Mouse (Mus musculus): Measurements from ENCODE around the gene Smim17. TPM values are rescaled to one million over a fixed set of nuclear protein-coding genes. Genes with fewer than 3 reads are reported as not detected.

Smim17 gene
- polyA plus RNA-seq, 1 experiment from 2014 or later, result 0.36 TPM

DNA sequence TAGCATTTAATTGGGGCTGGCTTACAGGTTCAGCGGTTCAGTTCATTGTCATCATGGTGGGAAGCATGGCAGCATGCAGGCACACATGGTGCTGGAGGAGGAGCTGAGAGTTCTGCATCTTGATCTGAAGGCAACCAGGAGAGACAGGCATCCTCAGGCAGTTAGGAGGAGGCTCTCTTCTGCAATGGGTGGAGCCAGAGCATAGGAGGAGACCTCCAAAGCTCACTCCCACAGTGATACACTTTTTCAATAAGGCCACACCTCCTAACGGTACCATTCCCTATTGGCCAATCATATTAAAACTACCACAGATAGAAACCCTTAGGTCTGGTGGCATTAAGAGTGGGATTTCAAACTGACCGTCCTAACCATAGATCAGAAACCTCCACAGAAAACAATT, 29.1 kb upstream of the Smim17 start:
- POLR2A ChIA-PET, result no interaction called here
- no peaks in the 10 kb centered on the region for H3K27me3 ChIP-seq
- DNase-seq (ENCODE audit: low read depth, low spot score), result no peak
- CTCF ChIA-PET, result no interaction called here
- no peak for ATAC-seq
- no peak for TF ChIP-seq CTCF (IDR thresholded peaks at IDR 0.05)
- in situ Hi-C loops (cut with MboI; ENCODE audit: low pct_unique_long_range_greater_than_20kb), result no loop called here

- in situ Hi-C loops (cut with MboI; ENCODE audit: low pct_unique_long_range_greater_than_20kb), result no loop called here
- H3K27me3 ChIP-seq, result no peaks in the 10 kb centered on the region
- ChIA-PET CTCF (no interaction called here), POLR2A (no interaction called here)
- ATAC-seq (no peak), DNase-seq (ENCODE audit: low read depth, low spot score) (no peak)
- no peak for TF ChIP-seq CTCF (IDR thresholded peaks at IDR 0.05)
These were observed 25.5 kb upstream of the Smim17 start for GRCm38 (mm10) chr7:6372993-6373392.

GRCm38 (mm10) chr7:6378441-6378840, 20.1 kb upstream of the Smim17 start:
- in situ Hi-C loops (cut with MboI; ENCODE audit: low pct_unique_long_range_greater_than_20kb), result no loop called here
- CTCF ChIA-PET, result interaction anchor here (1.5 kb wide), 1 partner anchor 19 kb away, joined by 5 read pairs; no protein-coding TSS in a partner anchor
- TF ChIP-seq CTCF (IDR thresholded peaks at IDR 0.05), result no peak
- POLR2A ChIA-PET, result no interaction called here
- ATAC-seq, result no peak
- H3K27me3 ChIP-seq, result no peaks in the 10 kb centered on the region
- no peak for DNase-seq (ENCODE audit: low read depth, low spot score)

- ATAC-seq (no peak), DNase-seq (ENCODE audit: low read depth, low spot score) (no peak)
- in situ Hi-C loops (cut with MboI; ENCODE audit: low pct_unique_long_range_greater_than_20kb), result no loop called here
- ChIA-PET POLR2A (no interaction called here), CTCF (interaction anchor here (1.6 kb wide), 1 partner anchor 22 kb away, joined by 3 read pairs; no protein-coding TSS in a partner anchor)
- no peaks in the 10 kb centered on the region for H3K27me3 ChIP-seq
- peak; percentile 55 for TF ChIP-seq CTCF (IDR thresholded peaks at IDR 0.05)
These were observed 17.1 kb upstream of the Smim17 start for GRCm38 (mm10) chr7:6381431-6381830.

- CTCF ChIA-PET, result no interaction called here
- no peaks in the 10 kb centered on the region for H3K27me3 ChIP-seq
- POLR2A ChIA-PET, result no interaction called here
- ATAC-seq, result peak; percentile 97
- DNase-seq (ENCODE audit: low read depth, low spot score), result peak; percentile 77
- TF ChIP-seq CTCF (IDR thresholded peaks at IDR 0.05), result no peak
- in situ Hi-C loops (cut with MboI; ENCODE audit: low pct_unique_long_range_greater_than_20kb), result no loop called here
These were observed 15.5 kb upstream of the Smim17 start, which contains the start of gene Zfp28 for GRCm38 (mm10) chr7:6383044-6383455. Zfp28 (plus strand) TSS chr7:6383295.

- POLR2A ChIA-PET, result no interaction called here
- CTCF ChIA-PET, result interaction anchor here (0.7 kb wide), 1 partner anchor 25 kb away, joined by 3 read pairs; no protein-coding TSS in a partner anchor
- no peaks in the 10 kb centered on the region for H3K27me3 ChIP-seq
- DNase-seq (ENCODE audit: low read depth, low spot score) (no peak), ATAC-seq (no peak)
- TF ChIP-seq CTCF (IDR thresholded peaks at IDR 0.05), result no peak
- in situ Hi-C loops (cut with MboI; ENCODE audit: low pct_unique_long_range_greater_than_20kb), result no loop called here
These were observed 14.5 kb upstream of the Smim17 start for GRCm38 (mm10) chr7:6384011-6384410.

- H3K27me3 ChIP-seq, result no peaks in the 10 kb centered on the region
These were observed 11.5 kb upstream of the Smim17 start for GRCm38 (mm10) chr7:6386995-6387394.

DNA sequence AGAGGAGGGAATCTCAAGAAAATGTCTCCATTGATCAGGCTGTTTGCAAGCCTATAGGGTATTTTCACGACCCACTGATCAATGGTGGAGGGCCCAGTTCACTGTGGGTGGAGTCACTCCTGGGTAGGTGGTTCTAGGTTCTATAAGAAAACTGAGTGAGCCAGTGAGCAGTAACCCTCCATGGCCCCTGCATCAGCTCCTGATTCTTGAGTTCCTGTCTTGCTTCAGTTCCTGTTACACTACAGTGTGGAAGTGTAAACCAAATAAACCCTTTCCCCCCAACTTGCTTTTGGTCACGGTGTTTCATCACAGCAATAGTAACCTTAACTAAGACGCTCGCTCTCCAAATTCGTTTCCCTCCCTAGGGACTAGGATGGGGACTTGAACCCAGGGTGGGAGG, 9.5 kb upstream of the Smim17 start:
- POLR2A ChIA-PET, result no interaction called here
- no peak for TF ChIP-seq CTCF (IDR thresholded peaks at IDR 0.05)
- ATAC-seq, result no peak
- in situ Hi-C loops (cut with MboI; ENCODE audit: low pct_unique_long_range_greater_than_20kb), result no loop called here
- CTCF ChIA-PET, result no interaction called here
- no peak for DNase-seq (ENCODE audit: low read depth, low spot score)
- no peaks in the 10 kb centered on the region for H3K27me3 ChIP-seq

More at GRCm38 (mm10) chr7:6386995-6387394, 11.5 kb upstream of the Smim17 start:
- ChIA-PET POLR2A (no interaction called here), CTCF (no interaction called here)
- no peak for TF ChIP-seq CTCF (IDR thresholded peaks at IDR 0.05)
- DNase-seq (ENCODE audit: low read depth, low spot score) (no peak), ATAC-seq (no peak)
- in situ Hi-C loops (cut with MboI; ENCODE audit: low pct_unique_long_range_greater_than_20kb), result no loop called here

DNA sequence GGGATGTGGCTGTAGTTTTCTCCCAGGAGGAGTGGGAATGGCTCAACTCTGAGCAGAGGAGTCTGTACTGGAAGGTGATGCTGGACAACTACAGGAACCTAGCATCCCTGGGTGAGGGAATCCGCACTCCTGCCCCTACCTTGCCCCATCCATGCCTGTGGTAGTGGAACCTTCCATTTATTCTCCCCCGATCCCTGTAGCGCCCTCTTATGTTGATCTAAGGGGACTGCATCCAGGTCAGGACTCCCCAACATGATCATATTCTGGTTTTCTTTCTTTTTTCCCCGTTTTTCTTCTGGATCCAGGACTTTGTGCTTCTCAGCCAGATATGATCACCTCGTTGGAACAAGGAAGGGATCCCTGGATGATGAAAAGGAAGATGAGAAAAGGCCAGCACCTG, 9.1 kb upstream of the Smim17 start:
- ChIA-PET POLR2A (no interaction called here), CTCF (no interaction called here)
- in situ Hi-C loops (cut with MboI; ENCODE audit: low pct_unique_long_range_greater_than_20kb), result no loop called here
- peak; percentile 35 for TF ChIP-seq CTCF (IDR thresholded peaks at IDR 0.05)
- ATAC-seq (no peak), DNase-seq (ENCODE audit: low read depth, low spot score) (no peak)
- no peaks in the 10 kb centered on the region for H3K27me3 ChIP-seq

GRCm38 (mm10) chr7:6410043-6410442, 11.5 kb downstream of the Smim17 start, which contains the start of gene Gm20715:
Gm20715 (plus strand) TSS chr7:6410277.
- POLR2A ChIA-PET, result interaction anchor here (0.6 kb wide), 1 partner anchor 49 kb away, joined by 3 read pairs; no protein-coding TSS in a partner anchor
- CTCF ChIA-PET, result no interaction called here
- peak; percentile 85 for DNase-seq (ENCODE audit: low read depth, low spot score)
- no peak for TF ChIP-seq CTCF (IDR thresholded peaks at IDR 0.05)
- in situ Hi-C loops (cut with MboI; ENCODE audit: low pct_unique_long_range_greater_than_20kb), result no loop called here
- no peaks in the 10 kb centered on the region for H3K27me3 ChIP-seq
- peak; percentile 96 for ATAC-seq

- DNase-seq (ENCODE audit: low read depth, low spot score) (no peak), ATAC-seq (no peak)
- TF ChIP-seq CTCF (IDR thresholded peaks at IDR 0.05), result no peak
- H3K27me3 ChIP-seq, result peaks cover 13% of the 10 kb centered on the region
- ChIA-PET CTCF (no interaction called here), POLR2A (no interaction called here)
- in situ Hi-C loops (cut with MboI; ENCODE audit: low pct_unique_long_range_greater_than_20kb), result no loop called here
These were observed 16.3 kb downstream of the Smim17 start for GRCm38 (mm10) chr7:6414626-6415441.
